Mouse (Mus musculus) limb, embryonic 12.5 days (tissue): ENCODE data around the gene Rpia. TPM values are rescaled to one million over a fixed set of nuclear protein-coding genes. Genes with fewer than 3 reads are reported as not detected.

Experiments
- ATAC-seq: fragments of 200-750 bp; cut with Nextera tagmentation; 2 replicates; pipeline ENCODE4 v1.8.0; 2017; ENCODE audit warnings: low read depth, moderate TSS enrichment; ENCODE audit not compliant: insufficient number of reproducible peaks, insufficient read depth, low FRiP score, low TSS enrichment
- H3K27ac ChIP-seq: fragments of 300-500 bp; sonication (generic); 2 replicates; pipeline ENCODE4 v1.5.1; 2016; ENCODE audit warnings: mild to moderate bottlenecking, moderate library complexity
- H3K27me3 ChIP-seq: fragments of 300-500 bp; sonication (generic); 2 replicates; pipeline ENCODE4 v1.6.1; 2016; ENCODE audit warnings: mild to moderate bottlenecking, moderate library complexity
- H3K36me3 ChIP-seq: fragments of 300-500 bp; sonication (generic); 2 replicates; pipeline ENCODE4 v1.6.1; 2016; ENCODE audit warnings: mild to moderate bottlenecking, moderate library complexity
- H3K4me1 ChIP-seq: fragments of 300-500 bp; sonication (generic); replicated peaks from 2 replicates; pipeline ENCODE4 v1.6.1; 2016
- H3K4me2 ChIP-seq: fragments of 300-500 bp; sonication (generic); 2 replicates; pipeline ENCODE4 v1.6.1; 2016; ENCODE audit warnings: mild to moderate bottlenecking, moderate library complexity
- H3K4me3 ChIP-seq: fragments of 300-500 bp; sonication (generic); replicated peaks from 2 replicates; pipeline ENCODE4 v1.5.1; 2016; ENCODE audit warnings: mild to moderate bottlenecking
- H3K9ac ChIP-seq: fragments of 300-500 bp; sonication (generic); replicated peaks from 2 replicates; pipeline ENCODE4 v1.6.1; 2016; ENCODE audit warnings: mild to moderate bottlenecking, moderate library complexity
- H3K9me3 ChIP-seq: fragments of 300-500 bp; sonication (generic); 2 replicates; pipeline ENCODE4 v1.6.1; 2016; ENCODE audit warnings: mild to moderate bottlenecking, moderate library complexity
- WGBS: fragments of 180-500 bp; shearing (Covaris S2); methylation state at CpG from one replicate; pipeline ENCODE4 v1.1.7; 2016; 5-methylcytosine and 5-hydroxymethylcytosine counted together
- polyA plus RNA-seq: library from polyadenylated mRNA; unstranded; fragments of >200 nt; fragmentation: Nextera tagmentation; extraction: Ambion mirVana; gene quantifications from 2 replicates; pipeline ENCODE4 v1.2.1, GENCODE M21; 2016

Gene Rpia
- polyA plus RNA-seq, 1 experiment from 2014 or later = 3.5 TPM

DNA sequence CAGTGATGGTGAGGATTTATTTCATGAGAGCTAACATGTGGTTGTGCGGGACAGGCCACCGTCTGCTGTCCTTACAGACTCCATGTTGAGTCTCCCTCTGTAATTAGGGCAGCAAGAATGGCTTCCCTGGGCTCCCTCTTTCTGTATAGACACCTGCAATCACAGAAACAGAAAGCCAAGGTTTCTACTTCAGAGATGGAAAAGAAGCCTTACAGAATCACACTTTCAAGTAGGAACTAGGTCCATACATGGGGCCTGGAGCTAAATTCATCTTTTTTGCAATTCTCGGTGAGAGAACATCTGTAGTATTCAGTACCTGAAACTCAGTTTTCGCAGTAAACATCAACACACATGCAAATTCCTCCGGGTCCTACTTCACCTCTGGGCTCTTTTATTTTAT lies 44.3 kb downstream of the Rpia start:
- H3K9ac ChIP-seq = no peak overlapping the region
- H3K36me3 ChIP-seq = no peaks in the 10 kb centered on the region
- no peak for ATAC-seq
- H3K9me3 ChIP-seq = no peaks in the 10 kb centered on the region
- no peak overlapping the region for H3K4me2 ChIP-seq
- no peak overlapping the region for H3K4me3 ChIP-seq
- H3K27ac ChIP-seq = no peak overlapping the region
- WGBS = 84% methylated on average over 5 of the region's 5 CpGs
- H3K27me3 ChIP-seq = no peaks in the 10 kb centered on the region
- H3K4me1 ChIP-seq = no peaks in the 10 kb centered on the region

DNA sequence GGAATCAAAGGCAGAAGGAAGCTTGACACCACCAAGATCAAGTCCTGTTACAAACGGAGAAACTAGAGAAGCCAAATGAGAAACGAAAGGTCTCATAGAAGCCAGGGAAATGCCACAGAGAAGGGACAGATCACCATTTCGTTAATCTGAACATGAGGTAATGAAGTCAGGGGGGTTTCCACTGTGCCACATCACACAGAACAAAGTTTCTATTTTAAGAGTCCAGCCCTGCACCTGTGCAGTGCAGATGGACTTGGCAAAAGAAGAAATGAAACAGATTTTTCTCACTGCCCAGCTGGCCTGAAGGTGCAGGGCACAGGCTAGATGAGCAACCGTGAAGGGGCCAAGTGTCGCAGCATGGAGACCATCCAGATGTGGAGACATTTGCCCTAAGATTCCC lies 48.1 kb downstream of the Rpia start:
- H3K36me3 ChIP-seq = no peaks in the 10 kb centered on the region
- no peak overlapping the region for H3K4me3 ChIP-seq
- H3K4me1 ChIP-seq = 0 out of 2 replicates have a peak, but pooled peaks cover 2% of the 10 kb centered on the region
- no peak overlapping the region for H3K27ac ChIP-seq
- no peak for ATAC-seq
- no peak overlapping the region for H3K9ac ChIP-seq
- 74% methylated on average over 5 of the region's 5 CpGs for whole genome bisulfite sequencing
- H3K27me3 ChIP-seq = no peaks in the 10 kb centered on the region
- H3K9me3 ChIP-seq = no peaks in the 10 kb centered on the region
- H3K4me2 ChIP-seq = no peak overlapping the region

DNA sequence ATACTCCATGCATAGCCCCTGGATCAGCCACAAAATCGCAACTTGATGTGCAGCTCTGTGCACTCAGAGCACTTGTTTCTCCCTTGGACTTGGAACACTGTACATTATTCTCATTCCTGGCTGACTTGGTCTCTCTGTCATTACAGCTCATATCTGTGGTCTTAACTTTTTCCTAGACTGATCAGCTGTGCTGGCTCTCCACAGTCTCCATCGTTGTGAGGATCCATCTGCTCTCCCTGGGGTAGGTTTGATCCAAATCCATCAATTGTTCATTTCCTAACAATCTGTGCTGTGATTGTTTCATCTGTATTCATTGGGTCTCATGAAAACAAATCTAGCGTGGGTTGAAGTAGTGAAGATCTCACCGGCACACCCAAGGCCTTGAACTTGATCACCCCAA lies 49.2 kb downstream of the Rpia start:
- no peaks in the 10 kb centered on the region for H3K27me3 ChIP-seq
- no peak overlapping the region for H3K27ac ChIP-seq
- no peak for ATAC-seq
- H3K4me2 ChIP-seq = no peak overlapping the region
- no peaks in the 10 kb centered on the region for H3K9me3 ChIP-seq
- no peak overlapping the region for H3K9ac ChIP-seq
- 89% methylated on average over 4 of the region's 4 CpGs for WGBS
- H3K36me3 ChIP-seq = no peaks in the 10 kb centered on the region
- H3K4me1 ChIP-seq = 0 out of 2 replicates have a peak, but pooled peaks cover 2% of the 10 kb centered on the region
- H3K4me3 ChIP-seq = no peak overlapping the region

DNA sequence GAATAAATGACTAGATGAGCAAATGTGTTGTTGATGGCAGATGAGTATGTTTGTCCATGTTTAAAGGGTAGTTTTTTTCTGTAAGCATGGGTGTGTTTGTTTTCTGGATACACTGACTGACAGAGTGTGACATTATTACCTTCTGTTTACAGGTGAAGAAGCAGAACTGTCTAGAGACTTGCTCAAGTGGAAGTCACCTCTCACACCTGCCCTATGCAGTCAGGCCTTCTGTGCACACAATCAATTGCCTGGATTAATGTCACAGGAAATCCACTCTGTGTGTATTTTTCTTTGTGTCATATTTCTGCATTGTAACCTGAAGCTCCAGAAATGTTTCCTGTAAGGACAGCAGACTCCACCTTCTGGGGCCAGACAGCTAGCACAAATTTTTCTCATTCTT lies 51.5 kb downstream of the Rpia start:
- no peak for ATAC-seq
- H3K4me3 ChIP-seq = no peak overlapping the region

DNA sequence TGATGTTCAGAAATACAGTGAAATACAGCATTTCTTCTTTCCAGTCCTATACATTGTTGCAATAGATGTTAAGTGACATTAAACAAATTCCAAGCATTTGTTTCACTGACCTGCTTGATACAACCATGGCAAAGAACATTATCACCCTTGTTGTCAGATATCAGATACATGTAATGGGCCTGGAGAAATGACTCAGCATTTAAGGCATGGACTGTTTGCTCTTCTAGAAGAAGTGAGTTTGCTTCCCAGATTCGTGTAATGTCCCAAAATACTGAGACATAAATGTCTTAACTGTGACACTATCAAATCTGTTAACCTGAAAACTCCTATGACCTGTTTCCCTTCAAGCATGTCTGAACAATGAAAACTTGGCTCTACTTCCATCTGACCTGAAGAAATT lies 52.6 kb downstream of the Rpia start:
- no peaks in the 10 kb centered on the region for H3K36me3 ChIP-seq
- no peak overlapping the region for H3K9ac ChIP-seq
- ATAC-seq = no peak
- H3K4me2 ChIP-seq = no peak overlapping the region
- no peak overlapping the region for H3K4me3 ChIP-seq
- H3K27ac ChIP-seq = no peak overlapping the region
- H3K9me3 ChIP-seq = no peaks in the 10 kb centered on the region
- 0 out of 2 replicates have a peak, but pooled peaks cover 2% of the 10 kb centered on the region for H3K4me1 ChIP-seq
- 72% methylated on average over 1 of the region's 1 CpGs for WGBS
- H3K27me3 ChIP-seq = no peaks in the 10 kb centered on the region

More for the DNA sequence above, 51.5 kb downstream of the Rpia start:
- Histone ChIP-seq H3K9ac (no peak overlapping the region), H3K9me3 (no peaks in the 10 kb centered on the region), H3K36me3 (no peaks in the 10 kb centered on the region), H3K27me3 (no peaks in the 10 kb centered on the region), H3K27ac (no peak overlapping the region), H3K4me1 (0 out of 2 replicates have a peak, but pooled peaks cover 2% of the 10 kb centered on the region), H3K4me2 (no peak overlapping the region)

DNA sequence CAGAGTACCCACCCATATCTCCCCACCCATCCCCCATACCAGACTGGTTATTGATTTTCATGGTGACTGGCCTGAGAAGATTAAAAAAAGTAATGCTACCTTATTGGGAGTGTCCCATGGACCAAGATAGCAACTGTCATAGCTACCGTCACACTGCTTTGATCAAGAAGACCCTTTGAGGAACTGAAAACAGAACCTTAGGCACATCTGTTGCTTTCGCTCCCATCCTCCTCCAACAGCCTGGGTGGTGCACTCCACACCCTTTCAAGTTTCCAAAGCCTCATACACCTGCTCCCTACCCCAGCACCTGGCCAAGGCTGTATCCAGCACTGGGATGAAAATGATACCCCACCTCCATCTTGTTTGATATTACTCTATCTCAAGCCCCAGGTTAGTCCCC lies 56.5 kb downstream of the Rpia start:
- Histone ChIP-seq H3K4me1 (no peaks in the 10 kb centered on the region), H3K27me3 (no peaks in the 10 kb centered on the region), H3K9me3 (no peaks in the 10 kb centered on the region), H3K36me3 (no peaks in the 10 kb centered on the region), H3K4me2 (no peak overlapping the region), H3K9ac (no peak overlapping the region), H3K4me3 (no peak overlapping the region), H3K27ac (no peak overlapping the region)
- no peak for ATAC-seq
- WGBS = 99% methylated on average over 2 of the region's 2 CpGs

DNA sequence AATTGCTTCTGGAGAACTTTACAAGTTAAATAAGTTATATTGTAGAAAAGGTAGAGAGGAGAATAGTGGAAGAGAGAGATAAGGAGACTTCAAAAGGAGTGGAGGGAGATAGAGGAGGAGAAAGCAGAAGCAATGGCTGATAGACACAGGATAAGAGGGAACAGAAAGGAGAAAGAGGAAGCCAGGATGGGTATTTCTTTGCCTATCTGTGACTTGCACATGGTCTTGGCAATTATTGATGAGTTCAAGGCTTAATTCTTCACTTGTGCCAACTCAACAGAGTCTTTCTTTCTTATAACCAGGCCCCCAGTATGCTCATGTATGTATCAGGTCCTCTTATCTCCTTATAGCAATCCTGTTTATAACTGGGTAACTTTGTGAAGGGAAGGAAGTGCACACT lies 61.2 kb downstream of the Rpia start:
- ATAC-seq = no peak
- H3K4me3 ChIP-seq = no peak overlapping the region

DNA sequence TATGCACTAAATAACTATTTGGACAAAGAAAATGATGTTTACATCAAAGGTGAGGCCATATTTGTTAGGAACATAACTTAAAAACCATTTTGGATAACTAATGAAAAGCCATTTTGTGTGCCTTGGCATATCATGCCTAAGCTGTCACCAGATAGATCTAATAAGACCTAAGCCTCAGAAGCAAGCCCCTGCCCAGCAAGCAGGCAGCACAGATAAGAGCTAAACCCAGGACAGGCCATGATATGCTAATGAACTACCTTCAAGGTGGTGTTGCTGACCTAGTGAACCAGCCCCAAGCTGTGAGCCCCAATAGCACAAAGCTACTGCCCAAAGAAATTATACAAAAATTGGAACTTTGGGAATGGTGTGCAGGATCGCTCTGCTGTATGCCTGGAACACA lies 62.9 kb downstream of the Rpia start:
- H3K4me3 ChIP-seq = no peak overlapping the region
- H3K9me3 ChIP-seq = no peaks in the 10 kb centered on the region
- 100% methylated on average over 1 of the region's 1 CpGs for WGBS
- no peak overlapping the region for H3K27ac ChIP-seq
- no peaks in the 10 kb centered on the region for H3K27me3 ChIP-seq
- ATAC-seq = no peak
- no peaks in the 10 kb centered on the region for H3K4me1 ChIP-seq
- no peaks in the 10 kb centered on the region for H3K36me3 ChIP-seq
- no peak overlapping the region for H3K9ac ChIP-seq
- no peak overlapping the region for H3K4me2 ChIP-seq

More for the DNA sequence above, 61.2 kb downstream of the Rpia start:
- Histone ChIP-seq H3K4me1 (no peaks in the 10 kb centered on the region), H3K9ac (no peak overlapping the region), H3K36me3 (no peaks in the 10 kb centered on the region), H3K27me3 (no peaks in the 10 kb centered on the region), H3K27ac (no peak overlapping the region), H3K4me2 (no peak overlapping the region), H3K9me3 (no peaks in the 10 kb centered on the region)

DNA sequence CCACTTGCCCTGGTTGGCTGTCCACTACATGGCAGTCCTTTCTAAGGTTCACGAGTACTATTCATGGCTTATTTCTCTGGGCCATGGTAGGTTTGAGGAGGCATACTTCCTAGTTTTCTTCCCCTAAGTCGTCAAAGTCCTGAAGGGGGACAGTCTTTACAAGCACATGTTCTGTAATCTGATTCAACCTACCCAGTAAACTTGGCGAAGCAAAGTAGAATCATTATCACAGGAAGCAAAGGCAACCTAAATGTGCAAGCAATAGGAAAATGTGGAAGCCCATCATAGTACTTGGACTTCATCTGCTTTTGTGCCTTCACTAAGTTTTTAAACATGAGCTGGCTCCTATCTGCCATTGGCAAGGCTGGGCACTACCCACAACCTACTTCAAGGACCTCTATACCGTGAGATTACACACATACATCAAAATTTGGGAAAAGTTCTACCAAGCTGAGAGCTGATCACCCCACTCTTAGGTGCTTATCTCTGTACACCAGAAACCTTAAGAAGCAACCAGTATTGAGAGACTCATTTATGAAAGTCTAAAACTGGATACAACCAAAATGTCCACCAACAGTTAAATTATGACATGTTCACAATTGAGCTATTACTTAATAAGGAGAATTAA lies 64.8 kb downstream of the Rpia start:
- ATAC-seq = no peak
- H3K4me3 ChIP-seq = no peak overlapping the region
- no peak overlapping the region for H3K9ac ChIP-seq
- H3K36me3 ChIP-seq = no peaks in the 10 kb centered on the region
- no peaks in the 10 kb centered on the region for H3K4me1 ChIP-seq
- H3K9me3 ChIP-seq = no peaks in the 10 kb centered on the region
- H3K27ac ChIP-seq = no peak overlapping the region
- H3K27me3 ChIP-seq = no peaks in the 10 kb centered on the region
- WGBS = 77% methylated on average over 4 of the region's 4 CpGs
- H3K4me2 ChIP-seq = no peak overlapping the region

DNA sequence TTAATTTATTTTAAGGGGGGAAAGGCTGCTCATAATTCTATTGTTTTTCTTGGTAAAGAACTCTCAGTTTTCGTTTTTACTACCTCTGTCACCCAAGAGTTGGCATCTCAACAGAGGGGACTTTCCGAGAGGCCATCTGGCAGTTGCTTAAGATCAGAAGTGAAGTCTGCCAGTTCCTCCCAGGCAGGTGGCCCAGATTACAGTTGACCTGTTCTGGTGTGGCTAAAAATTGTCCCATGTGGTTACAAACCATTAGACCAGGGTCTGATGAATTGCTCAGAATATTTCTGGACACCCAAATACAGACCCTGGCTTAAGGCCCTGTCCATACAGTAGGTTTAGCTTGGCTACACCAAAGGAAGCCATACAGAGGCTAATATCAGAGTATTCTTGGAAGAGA lies 66.4 kb downstream of the Rpia start:
- no peak for ATAC-seq

DNA sequence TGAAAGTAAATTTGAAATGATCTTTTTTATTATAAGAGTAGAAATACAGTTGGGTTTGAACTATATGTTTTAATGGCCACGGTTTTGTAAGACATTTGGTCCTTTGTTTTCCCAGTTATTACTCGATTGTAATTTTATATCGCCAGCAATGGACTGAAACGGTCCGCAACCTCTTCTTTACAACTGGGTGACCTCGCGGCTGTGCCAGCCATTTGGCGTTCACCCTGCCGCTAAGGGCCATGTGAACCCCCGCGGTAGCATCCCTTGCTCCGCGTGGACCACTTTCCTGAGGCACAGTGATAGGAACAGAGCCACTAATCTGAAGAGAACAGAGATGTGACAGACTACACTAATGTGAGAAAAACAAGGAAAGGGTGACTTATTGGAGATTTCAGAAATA lies 67.3 kb downstream of the Rpia start:
- WGBS = 89% methylated on average over 13 of the region's 13 CpGs
- Histone ChIP-seq H3K27me3 (no peaks in the 10 kb centered on the region), H3K9me3 (no peaks in the 10 kb centered on the region), H3K27ac (no peak overlapping the region), H3K9ac (no peak overlapping the region), H3K36me3 (no peaks in the 10 kb centered on the region), H3K4me2 (no peak overlapping the region), H3K4me3 (no peak overlapping the region), H3K4me1 (no peaks in the 10 kb centered on the region)
- ATAC-seq = no peak

More for the DNA sequence above, 66.4 kb downstream of the Rpia start:
- no peaks in the 10 kb centered on the region for H3K36me3 ChIP-seq
- H3K27me3 ChIP-seq = no peaks in the 10 kb centered on the region
- no peak overlapping the region for H3K27ac ChIP-seq
- no peaks in the 10 kb centered on the region for H3K9me3 ChIP-seq
- no peak overlapping the region for H3K9ac ChIP-seq
- H3K4me3 ChIP-seq = no peak overlapping the region
- no peaks in the 10 kb centered on the region for H3K4me1 ChIP-seq
- no peak overlapping the region for H3K4me2 ChIP-seq
- WGBS = 45% methylated on average over 2 of the region's 2 CpGs

DNA sequence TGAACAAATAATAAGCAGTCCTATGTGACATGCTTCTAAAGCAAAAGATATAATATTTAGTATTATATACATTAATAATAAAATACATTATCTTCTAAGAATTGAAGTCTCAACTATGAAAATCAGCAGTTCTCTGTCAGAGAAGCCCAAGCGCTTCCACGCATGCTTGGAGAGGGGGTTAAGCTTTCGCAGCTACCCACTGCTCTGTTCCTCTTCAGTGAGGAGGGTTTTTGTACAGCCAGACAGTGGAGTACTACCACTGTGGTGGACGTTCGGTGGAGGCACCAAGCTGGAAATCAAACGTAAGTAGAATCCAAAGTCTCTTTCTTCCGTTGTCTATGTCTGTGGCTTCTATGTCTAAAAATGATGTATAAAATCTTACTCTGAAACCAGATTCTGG lies 69.7 kb downstream of the Rpia start:
- Histone ChIP-seq H3K27ac (no peak overlapping the region), H3K9me3 (no peaks in the 10 kb centered on the region), H3K4me3 (no peak overlapping the region), H3K4me2 (no peak overlapping the region), H3K36me3 (no peaks in the 10 kb centered on the region), H3K9ac (no peak overlapping the region), H3K4me1 (no peaks in the 10 kb centered on the region), H3K27me3 (no peaks in the 10 kb centered on the region)
- 95% methylated on average over 7 of the region's 7 CpGs for WGBS
- no peak for ATAC-seq
